Mouse (Mus musculus): ENCODE data around the gene Il21. TPM values are rescaled to one million over a fixed set of nuclear protein-coding genes. Genes with fewer than 3 reads are reported as not detected.

The Il21 gene
- polyA plus RNA-seq, 1 experiment: not detected

DNA sequence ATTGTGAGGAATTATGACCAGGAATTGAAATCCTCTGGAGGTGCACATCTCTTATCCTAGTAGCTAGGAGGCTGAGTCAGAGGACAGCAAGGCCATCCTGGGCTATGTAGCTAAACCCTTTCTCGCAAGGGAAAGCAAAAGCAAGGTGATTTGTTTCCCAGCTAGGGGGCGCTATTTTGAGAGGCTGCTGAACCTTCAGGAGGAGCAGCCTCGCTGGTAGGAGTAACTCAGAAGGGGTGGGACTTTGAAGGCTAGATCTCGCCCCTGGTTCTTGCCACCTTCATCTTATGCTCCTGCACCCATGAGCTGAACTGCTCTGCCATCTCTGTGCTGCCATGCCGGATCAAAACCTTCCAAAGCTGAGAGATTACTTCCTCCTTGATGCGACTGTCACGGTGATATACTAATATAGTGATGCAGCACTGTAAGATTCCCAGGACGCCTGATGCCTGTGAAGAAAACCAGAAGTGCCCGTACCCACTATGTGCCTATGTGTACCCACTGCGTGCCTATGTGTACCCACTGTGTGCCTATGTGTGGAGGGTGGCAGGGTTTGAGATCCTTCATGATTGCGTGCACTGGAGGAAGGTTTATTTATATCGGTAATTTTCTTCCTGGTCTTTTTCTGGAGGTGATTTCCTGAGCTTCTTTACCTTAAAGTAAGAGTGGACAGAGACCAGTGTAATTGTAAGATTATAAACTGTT, 52.2 kb downstream of the Il21 start:
- H3K4me3 ChIP-seq: no peak overlapping the region
- H3ac ChIP-seq (ENCODE audit: control insufficient read depth, insufficient read length): no peak overlapping the region
- no peak overlapping the region for H3K4me2 ChIP-seq (ENCODE audit: low read depth)
- H3K79me2 ChIP-seq (ENCODE audit: control insufficient read depth, insufficient read depth): no peaks in the 10 kb centered on the region
- H3K36me3 ChIP-seq (ENCODE audit: control insufficient read depth, insufficient read depth): no peaks in the 10 kb centered on the region
- H3K27me3 ChIP-seq (ENCODE audit: control insufficient read depth, insufficient read depth, insufficient read length): no peaks in the 10 kb centered on the region
- TF ChIP-seq MYOD1 (IDR thresholded peaks at IDR 0.05; ENCODE audit: control insufficient read depth in 1 of 3, insufficient read length in 2 of 3, low read depth in 2 of 3): no peak
- no peak for TF ChIP-seq MAX (IDR thresholded peaks at IDR 0.05; ENCODE audit: low read depth)
- TF ChIP-seq POLR2AphosphoS2 (IDR thresholded peaks at IDR 0.05; ENCODE audit: insufficient read length, low read depth): no peak
- TF ChIP-seq TCF3 (IDR thresholded peaks at IDR 0.05; ENCODE audit: insufficient read length, low read depth): no peak
- TF ChIP-seq USF1 (IDR thresholded peaks at IDR 0.05; ENCODE audit: low read depth): no peak
- TF ChIP-seq E2F4 (IDR thresholded peaks at IDR 0.05; ENCODE audit: insufficient read depth): no peak
- TF ChIP-seq MYOG (IDR thresholded peaks at IDR 0.05; ENCODE audit: control insufficient read depth in 1 of 3, insufficient read depth in 1 of 3, insufficient read length in 2 of 3, low read depth in 2 of 3): no peak
- no peak for TF ChIP-seq REST (IDR thresholded peaks at IDR 0.05; ENCODE audit: insufficient read depth, insufficient read length)
- TF ChIP-seq SRF (IDR thresholded peaks at IDR 0.05; ENCODE audit: control insufficient read depth, insufficient read length, low read depth): no peak
- TF ChIP-seq CEBPB (IDR thresholded peaks at IDR 0.05; ENCODE audit: insufficient read depth, poor library complexity, severe bottlenecking): no peak
- TF ChIP-seq TCF12 (IDR thresholded peaks at IDR 0.05; ENCODE audit: insufficient read depth, poor library complexity, severe bottlenecking): no peak
- no peak for TF ChIP-seq POLR2A (IDR thresholded peaks at IDR 0.05; ENCODE audit: insufficient read length, low read depth)

DNA sequence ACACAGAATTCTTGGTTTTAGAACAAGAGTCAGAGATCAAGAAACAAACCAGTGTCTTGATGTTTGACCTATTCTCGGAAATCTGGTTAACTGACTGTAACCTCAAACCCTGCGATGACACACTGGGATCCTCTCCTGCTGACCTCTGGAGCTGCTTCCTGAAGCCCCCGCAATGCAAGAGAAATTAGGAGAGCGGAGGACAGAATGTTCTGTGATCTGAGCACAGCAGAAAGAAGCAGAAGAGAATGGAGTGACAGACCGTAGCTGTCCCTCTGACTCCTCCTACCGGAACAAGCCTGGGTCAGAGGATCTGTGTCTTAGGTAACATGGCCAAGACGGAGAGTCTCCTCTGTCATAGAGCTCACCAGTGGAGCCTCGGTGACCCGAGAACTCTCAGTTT, 53.0 kb downstream of the Il21 start:
- Histone ChIP-seq H3ac (ENCODE audit: control insufficient read depth, insufficient read length) (no peak overlapping the region), H3K79me2 (ENCODE audit: control insufficient read depth, insufficient read depth) (no peaks in the 10 kb centered on the region)

DNA sequence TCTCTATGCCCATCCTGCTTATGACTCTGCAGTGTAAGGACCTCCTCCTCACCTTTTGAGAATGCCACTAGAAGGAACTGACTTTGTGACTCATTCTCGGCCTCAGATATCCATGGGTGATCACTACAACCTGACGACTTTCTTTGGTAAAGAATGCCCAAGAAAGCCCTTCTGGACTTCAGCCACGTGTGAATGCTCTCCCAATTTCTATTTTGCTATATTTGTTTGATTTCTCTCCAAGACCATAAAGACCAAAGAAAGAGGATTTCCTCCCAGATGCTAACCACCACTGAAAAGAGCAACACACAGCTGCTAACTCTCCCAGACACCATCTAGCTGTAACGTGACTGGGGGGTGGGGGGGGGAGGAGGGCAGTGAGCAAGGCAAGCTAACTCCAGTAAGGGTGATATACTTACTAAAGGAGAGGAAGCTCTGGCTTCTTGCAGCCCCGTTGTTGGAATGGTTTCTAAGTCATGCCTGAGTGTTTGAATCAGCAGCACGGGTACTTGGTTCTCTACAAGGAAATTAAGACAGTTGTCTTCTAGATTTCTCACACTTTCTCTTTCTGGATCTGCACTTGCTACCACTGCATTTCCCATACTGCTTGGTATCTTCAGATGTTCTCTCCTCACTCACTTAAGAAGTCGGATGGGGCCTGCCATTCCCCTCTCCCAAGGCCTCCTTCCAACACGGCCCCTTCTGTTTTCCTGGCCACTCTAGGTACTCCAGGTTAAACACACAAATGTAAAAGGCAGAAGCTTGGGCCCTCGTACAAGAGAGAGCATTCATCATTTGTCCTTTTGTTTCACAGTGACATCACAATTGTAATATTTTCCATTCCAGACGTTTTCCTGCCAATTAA, 57.5 kb downstream of the Il21 start:
- Histone ChIP-seq H3K27me3 (ENCODE audit: control insufficient read depth, insufficient read depth, insufficient read length) (no peaks in the 10 kb centered on the region), H3K79me2 (ENCODE audit: control insufficient read depth, insufficient read depth) (no peaks in the 10 kb centered on the region), H3K4me2 (ENCODE audit: low read depth) (no peak overlapping the region), H3ac (ENCODE audit: control insufficient read depth, insufficient read length) (no peak overlapping the region), H3K36me3 (ENCODE audit: control insufficient read depth, insufficient read depth) (no peaks in the 10 kb centered on the region), H3K4me3 (no peak overlapping the region)
- no peak for TF ChIP-seq MAX (IDR thresholded peaks at IDR 0.05; ENCODE audit: low read depth)
- no peak for TF ChIP-seq TCF3 (IDR thresholded peaks at IDR 0.05; ENCODE audit: insufficient read length, low read depth)
- TF ChIP-seq USF1 (IDR thresholded peaks at IDR 0.05; ENCODE audit: low read depth): no peak
- no peak for TF ChIP-seq TCF12 (IDR thresholded peaks at IDR 0.05; ENCODE audit: insufficient read depth, poor library complexity, severe bottlenecking)
- TF ChIP-seq MYOD1 (IDR thresholded peaks at IDR 0.05; ENCODE audit: control insufficient read depth in 1 of 3, insufficient read length in 2 of 3, low read depth in 2 of 3): no peak
- no peak for TF ChIP-seq MYOG (IDR thresholded peaks at IDR 0.05; ENCODE audit: control insufficient read depth in 1 of 3, insufficient read depth in 1 of 3, insufficient read length in 2 of 3, low read depth in 2 of 3)

More for the DNA sequence above, 53.0 kb downstream of the Il21 start:
- TF ChIP-seq MYOG (IDR thresholded peaks at IDR 0.05; ENCODE audit: control insufficient read depth in 1 of 3, insufficient read depth in 1 of 3, insufficient read length in 2 of 3, low read depth in 2 of 3) (no peak), SRF (IDR thresholded peaks at IDR 0.05; ENCODE audit: control insufficient read depth, insufficient read length, low read depth) (no peak), MYOD1 (IDR thresholded peaks at IDR 0.05; ENCODE audit: control insufficient read depth in 1 of 3, insufficient read length in 2 of 3, low read depth in 2 of 3) (no peak), E2F4 (IDR thresholded peaks at IDR 0.05; ENCODE audit: insufficient read depth) (no peak), POLR2AphosphoS2 (IDR thresholded peaks at IDR 0.05; ENCODE audit: insufficient read length, low read depth) (no peak), POLR2A (IDR thresholded peaks at IDR 0.05; ENCODE audit: insufficient read length, low read depth) (no peak), REST (IDR thresholded peaks at IDR 0.05; ENCODE audit: insufficient read depth, insufficient read length) (no peak), TCF12 (IDR thresholded peaks at IDR 0.05; ENCODE audit: insufficient read depth, poor library complexity, severe bottlenecking) (no peak), MAX (IDR thresholded peaks at IDR 0.05; ENCODE audit: low read depth) (no peak), TCF3 (IDR thresholded peaks at IDR 0.05; ENCODE audit: insufficient read length, low read depth) (no peak), USF1 (IDR thresholded peaks at IDR 0.05; ENCODE audit: low read depth) (no peak), CEBPB (IDR thresholded peaks at IDR 0.05; ENCODE audit: insufficient read depth, poor library complexity, severe bottlenecking) (no peak)
- no peaks in the 10 kb centered on the region for H3K27me3 ChIP-seq (ENCODE audit: control insufficient read depth, insufficient read depth, insufficient read length)
- H3K4me2 ChIP-seq (ENCODE audit: low read depth): no peak overlapping the region
- no peaks in the 10 kb centered on the region for H3K36me3 ChIP-seq (ENCODE audit: control insufficient read depth, insufficient read depth)
- H3K4me3 ChIP-seq: no peak overlapping the region

DNA sequence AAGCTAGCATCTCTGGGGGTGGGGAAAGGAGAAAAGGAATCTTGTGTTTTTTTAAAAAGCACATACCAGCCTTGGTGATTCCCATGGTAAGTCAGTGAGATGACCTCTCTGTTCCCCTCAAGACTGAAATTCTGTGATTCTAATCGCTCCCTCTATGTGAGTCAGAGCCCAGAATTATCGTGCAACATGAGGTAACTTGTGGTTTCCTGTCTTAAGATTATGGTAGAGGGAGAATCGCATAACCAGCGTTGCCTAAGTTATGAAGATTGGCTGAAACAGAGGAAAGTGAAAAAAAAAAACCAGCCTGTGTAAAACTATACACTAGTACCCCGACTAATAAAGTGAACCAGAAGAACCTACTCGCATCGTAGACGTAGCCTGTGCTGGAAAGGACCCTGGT, 59.2 kb downstream of the Il21 start:
- H3K79me2 ChIP-seq (ENCODE audit: control insufficient read depth, insufficient read depth): no peaks in the 10 kb centered on the region
- no peaks in the 10 kb centered on the region for H3K36me3 ChIP-seq (ENCODE audit: control insufficient read depth, insufficient read depth)
- TF ChIP-seq REST (IDR thresholded peaks at IDR 0.05; ENCODE audit: insufficient read depth, insufficient read length): no peak
- peak; percentile 88 for TF ChIP-seq CEBPB (IDR thresholded peaks at IDR 0.05; ENCODE audit: insufficient read depth, poor library complexity, severe bottlenecking)
- H3K4me2 ChIP-seq (ENCODE audit: low read depth): peak overlapping the region; percentile 57
- H3K4me3 ChIP-seq: no peak overlapping the region
- H3K27me3 ChIP-seq (ENCODE audit: control insufficient read depth, insufficient read depth, insufficient read length): no peaks in the 10 kb centered on the region
- no peak overlapping the region for H3ac ChIP-seq (ENCODE audit: control insufficient read depth, insufficient read length)

Other genes with a start within 250 kb of the Il21 start
- gene Adad1, start 169.1 kb downstream of the Il21 start, polyA plus RNA-seq (2012; fragmentation: generic; extraction: Trizol): not detected
- gene Il2, start 106.7 kb downstream of the Il21 start, polyA plus RNA-seq (2012; fragmentation: generic; extraction: Trizol): not detected
- 2.1 TPM for gene Bbs12, start 79.9 kb upstream of the Il21 start, polyA plus RNA-seq (2012; fragmentation: generic; extraction: Trizol)
- gene Cetn4, start 80.1 kb upstream of the Il21 start, polyA plus RNA-seq (2012; fragmentation: generic; extraction: Trizol): 2.0 TPM
- 0.65 TPM for gene Fgf2, start 115.7 kb upstream of the Il21 start, polyA plus RNA-seq (2012; fragmentation: generic; extraction: Trizol)
- 24.2 TPM for gene Spata5, start 187.3 kb upstream of the Il21 start, polyA plus RNA-seq (2012; fragmentation: generic; extraction: Trizol)
- gene Nudt6, start 187.6 kb upstream of the Il21 start, polyA plus RNA-seq (2012; fragmentation: generic; extraction: Trizol): 10.8 TPM

Data from myocyte (in vitro differentiated cells).